Mouse (Mus musculus) gastrocnemius, postnatal 36 days (tissue): ENCODE results near the gene BC107364. TPM values are rescaled to one million over a fixed set of nuclear protein-coding genes. Genes with fewer than 3 reads are reported as not detected.

ENCODE experiments used
- total RNA-seq, 2 experiments: library from RNA; stranded (reverse); gene quantifications; 2 replicates each; pipeline ENCODE4 v1.2.3; 2021

BC107364 gene
- total RNA-seq, 2 experiments from 2014 or later = not detected

Other genes with a start within 250 kb of the BC107364 start
- 10 to 100 TPM; 20.8 to 24.6 TPM for gene Bola1, start 232.6 kb downstream of the BC107364 start, total RNA-seq
- gene Hist2h2ab, start 232.4 kb downstream of the BC107364 start, total RNA-seq = under 1 TPM in 1 of 2 experiments, not detected in 1; 0.92 TPM
- 10 to 100 TPM in 1 of 2 experiments, 1 to 10 TPM in 1; 9.9 to 10.3 TPM for gene Hist2h2ac, start 231.4 kb downstream of the BC107364 start, total RNA-seq
- gene Hist2h2be, start 231.2 kb downstream of the BC107364 start, total RNA-seq = 1 to 10 TPM; 4.5 to 5.3 TPM
- gene Hist2h3c2, start 213.2 kb downstream of the BC107364 start, total RNA-seq = 1 to 10 TPM; 7.6 to 8.3 TPM
- 100 to 1,000 TPM; 189 to 208 TPM for gene Hist2h2aa2, start 212.0 kb downstream of the BC107364 start, total RNA-seq
- gene Hist2h2aa1, start 206.8 kb downstream of the BC107364 start, total RNA-seq = 1 to 10 TPM; 2.9 to 7.9 TPM
- not detected for gene Hist2h3c1, start 205.6 kb downstream of the BC107364 start, total RNA-seq
- 1 to 10 TPM; 5.9 to 6.8 TPM for gene Hist2h4, start 189.0 kb downstream of the BC107364 start, total RNA-seq
- gene Hist2h3b, start 183.7 kb downstream of the BC107364 start, total RNA-seq = 10 to 100 TPM; 26.9 to 33.5 TPM
- gene Hist2h2bb, start 182.6 kb downstream of the BC107364 start, total RNA-seq = 10 to 100 TPM; 28.9 to 35.3 TPM
- gene Fcgr1, start 158.3 kb downstream of the BC107364 start, total RNA-seq = under 1 TPM; 0.10 to 0.30 TPM
- gene Hfe2, start 72.9 kb upstream of the BC107364 start, total RNA-seq = 100 to 1,000 TPM; 612 to 621 TPM
- 100 to 1,000 TPM; 572 to 620 TPM for gene Txnip, start 105.7 kb upstream of the BC107364 start, total RNA-seq
- gene Gm16253, start 124.7 kb upstream of the BC107364 start, total RNA-seq = 1 to 10 TPM; 1.4 to 2.4 TPM
- gene Polr3gl, start 141.9 kb upstream of the BC107364 start, total RNA-seq = 10 to 100 TPM; 36.7 to 41.4 TPM
- under 1 TPM; 0.59 to 0.92 TPM for gene Ankrd34a, start 144.3 kb upstream of the BC107364 start, total RNA-seq
- gene Lix1l, start 148.8 kb upstream of the BC107364 start, total RNA-seq = 1 to 10 TPM; 5.5 to 6.3 TPM
- gene Rbm8a, start 177.6 kb upstream of the BC107364 start, total RNA-seq = 10 to 100 TPM; 19.9 to 29.7 TPM
- gene Pex11b, start 183.1 kb upstream of the BC107364 start, total RNA-seq = 10 to 100 TPM; 20.0 to 25.5 TPM
- under 1 TPM in 1 of 2 experiments, not detected in 1; 0.20 TPM for gene Gm42957, start 183.2 kb upstream of the BC107364 start, total RNA-seq
- gene Itga10, start 193.3 kb upstream of the BC107364 start, total RNA-seq = 1 to 10 TPM in 1 of 2 experiments, under 1 TPM in 1; 0.84 to 1.2 TPM
- gene Ankrd35, start 217.8 kb upstream of the BC107364 start, total RNA-seq = under 1 TPM; 0.35 to 0.92 TPM
- 1 to 10 TPM; 6.5 to 7.3 TPM for gene Pias3, start 244.1 kb upstream of the BC107364 start, total RNA-seq